Mouse (Mus musculus): ENCODE measurements around the gene 1810037I17Rik. TPM values are rescaled to one million over a fixed set of nuclear protein-coding genes. Genes with fewer than 3 reads are reported as not detected.
"Not testable (repeated sequence)": the region's sequence is repeated elsewhere in the genome, so short reads cannot be mapped to it uniquely, and the experiment has no call there.

1810037I17Rik gene
- polyA plus RNA-seq, 1 experiment from 2014 or later, result 113 TPM

DNA sequence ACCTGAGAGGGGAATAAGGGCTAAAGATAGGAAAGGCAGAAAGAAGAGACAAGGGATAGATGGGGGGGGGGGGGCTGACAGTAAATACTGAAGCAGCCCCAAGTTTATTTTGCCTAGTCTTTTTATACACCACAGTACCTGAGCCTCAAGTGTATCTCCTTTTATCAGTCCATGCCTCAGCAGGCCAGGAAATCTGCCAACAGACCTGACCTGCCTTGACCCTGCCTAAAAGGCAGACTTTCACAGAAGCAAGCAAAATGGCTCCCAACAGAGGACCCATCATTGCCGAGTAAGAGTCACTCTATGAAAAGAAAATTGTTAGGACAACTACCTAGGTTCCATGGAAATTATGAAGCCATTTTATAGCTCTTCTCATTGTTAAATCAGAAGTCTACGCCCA is 16.2 kb upstream of the 1810037I17Rik start:
- no peak overlapping the region for H3K27ac ChIP-seq (replicated peaks)
- 81% methylated on average over 2 of the region's 2 CpGs for WGBS

GRCm38 (mm10) chr3:122915493-122915892 is 8.5 kb upstream of the 1810037I17Rik start:
- whole genome bisulfite sequencing, result 73% methylated on average over 5 of the region's 5 CpGs
- H3K36me3 ChIP-seq, result no peaks in the 10 kb centered on the region
- H3K27me3 ChIP-seq (replicated peaks), result no peaks in the 10 kb centered on the region
- no peak overlapping the region for H3K9ac ChIP-seq
- no peak overlapping the region for H3K27ac ChIP-seq (replicated peaks)
- no peak for ATAC-seq (ENCODE audit: extremely low read depth, insufficient number of reproducible peaks, low FRiP score, low TSS enrichment)
- H3K4me3 ChIP-seq, result no peak overlapping the region
- no peak overlapping the region for H3K4me2 ChIP-seq
- peaks cover under 1% of the 10 kb centered on the region; the same call in 1 of the 2 replicates for H3K4me1 ChIP-seq
- no peaks in the 10 kb centered on the region for H3K9me3 ChIP-seq

More for the DNA sequence above, 16.2 kb upstream of the 1810037I17Rik start:
- no peaks in the 10 kb centered on the region for H3K4me1 ChIP-seq
- H3K9ac ChIP-seq, result no peak overlapping the region
- 0 out of 2 replicates have a peak, but pooled peaks cover 3% of the 10 kb centered on the region for H3K9me3 ChIP-seq
- no peaks in the 10 kb centered on the region for H3K27me3 ChIP-seq (replicated peaks)
- no peaks in the 10 kb centered on the region for H3K36me3 ChIP-seq
- ATAC-seq (ENCODE audit: extremely low read depth, insufficient number of reproducible peaks, low FRiP score, low TSS enrichment), result no peak
- no peak overlapping the region for H3K4me3 ChIP-seq
- H3K4me2 ChIP-seq, result no peak overlapping the region

DNA sequence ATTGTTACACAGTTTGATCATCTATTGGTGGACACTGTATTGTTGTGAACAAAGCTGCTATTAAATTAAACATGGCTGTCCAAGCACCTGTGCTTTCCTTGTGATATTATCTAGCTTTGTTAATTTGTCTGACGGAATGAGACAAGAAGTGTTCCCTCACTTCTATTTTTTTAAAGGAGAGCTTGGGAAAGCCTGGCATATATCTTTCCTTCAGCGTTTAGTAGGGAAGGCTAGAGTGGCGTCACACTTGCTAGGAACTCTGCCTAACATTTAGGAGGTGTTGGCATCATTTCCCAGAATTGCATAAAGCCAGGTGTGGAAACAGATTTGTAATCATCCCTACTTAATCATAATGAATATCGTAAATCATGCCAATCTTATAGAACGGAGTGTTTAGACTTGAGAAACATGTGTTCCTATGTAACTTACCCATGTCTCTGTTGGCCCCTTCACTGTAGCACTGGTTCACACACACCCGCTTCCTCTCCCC is 7.8 kb upstream of the 1810037I17Rik start:
- Histone ChIP-seq H3K9me3 (no peaks in the 10 kb centered on the region), H3K27me3 (replicated peaks) (no peaks in the 10 kb centered on the region), H3K4me1 (peaks cover 8% of the 10 kb centered on the region; the same call in 1 of the 2 replicates), H3K9ac (no peak overlapping the region), H3K4me3 (no peak overlapping the region), H3K27ac (replicated peaks) (no peak overlapping the region), H3K4me2 (no peak overlapping the region), H3K36me3 (no peaks in the 10 kb centered on the region)
- WGBS, result 74% methylated on average over 6 of the region's 6 CpGs
- ATAC-seq (ENCODE audit: extremely low read depth, insufficient number of reproducible peaks, low FRiP score, low TSS enrichment), result no peak

GRCm38 (mm10) chr3:122918672-122919071 is 5.3 kb upstream of the 1810037I17Rik start:
- no peaks in the 10 kb centered on the region for H3K36me3 ChIP-seq
- H3K4me2 ChIP-seq, result no peak overlapping the region
- H3K4me1 ChIP-seq, result peaks cover 26% of the 10 kb centered on the region
- no peak overlapping the region for H3K9ac ChIP-seq
- H3K27ac ChIP-seq (replicated peaks), result no peak overlapping the region
- no peak overlapping the region for H3K4me3 ChIP-seq
- ATAC-seq (ENCODE audit: extremely low read depth, insufficient number of reproducible peaks, low FRiP score, low TSS enrichment), result no peak
- WGBS, result 60% methylated on average over 2 of the region's 2 CpGs
- no peaks in the 10 kb centered on the region for H3K9me3 ChIP-seq
- no peaks in the 10 kb centered on the region for H3K27me3 ChIP-seq (replicated peaks)

GRCm38 (mm10) chr3:122919260-122919659 is 4.7 kb upstream of the 1810037I17Rik start, which contains the start of gene Gm10959:
TSS of gene Gm10959 (minus strand) at chr3:122919360.
- no peaks in the 10 kb centered on the region for H3K27me3 ChIP-seq (replicated peaks)
- H3K36me3 ChIP-seq, result no peaks in the 10 kb centered on the region
- H3K4me3 ChIP-seq, result no peak within 1 kb of the TSS
- H3K4me2 ChIP-seq, result no peak within 1 kb of the TSS
- no peak within 1 kb of the TSS for H3K27ac ChIP-seq (replicated peaks)
- H3K9me3 ChIP-seq, result no peaks in the 10 kb centered on the region
- no peak within 1 kb of the TSS for H3K9ac ChIP-seq
- no peak for ATAC-seq (ENCODE audit: extremely low read depth, insufficient number of reproducible peaks, low FRiP score, low TSS enrichment)
- 82% methylated on average over 8 of the region's 8 CpGs for WGBS
- peaks cover 26% of the 10 kb centered on the region for H3K4me1 ChIP-seq

GRCm38 (mm10) chr3:122920572-122921435 is 3.2 kb upstream of the 1810037I17Rik start:
- Histone ChIP-seq H3K27me3 (replicated peaks) (no peaks in the 10 kb centered on the region), H3K36me3 (no peaks in the 10 kb centered on the region), H3K4me1 (peaks cover 30% of the 10 kb centered on the region), H3K4me2 (no peak overlapping the region), H3K4me3 (no peak overlapping the region), H3K9ac (no peak overlapping the region), H3K9me3 (no peaks in the 10 kb centered on the region), H3K27ac (replicated peaks) (no peak overlapping the region; the same call in 1 of the 2 replicates)
- 50% methylated on average over 8 of the region's 8 CpGs for WGBS
- ATAC-seq (ENCODE audit: extremely low read depth, insufficient number of reproducible peaks, low FRiP score, low TSS enrichment), result no peak

GRCm38 (mm10) chr3:122921676-122922527 is 2.1 kb upstream of the 1810037I17Rik start:
- no peak overlapping the region for H3K4me3 ChIP-seq
- H3K27me3 ChIP-seq (replicated peaks), result no peaks in the 10 kb centered on the region
- H3K4me2 ChIP-seq, result no peak overlapping the region
- H3K27ac ChIP-seq (replicated peaks), result no peak overlapping the region
- 78% methylated on average over 8 of the region's 8 CpGs for WGBS
- H3K9ac ChIP-seq, result no peak overlapping the region
- no peak for ATAC-seq (ENCODE audit: extremely low read depth, insufficient number of reproducible peaks, low FRiP score, low TSS enrichment)
- H3K36me3 ChIP-seq, result peaks cover 4% of the 10 kb centered on the region; the same call in 1 of the 2 replicates
- H3K4me1 ChIP-seq, result peaks cover 41% of the 10 kb centered on the region
- no peaks in the 10 kb centered on the region for H3K9me3 ChIP-seq

DNA sequence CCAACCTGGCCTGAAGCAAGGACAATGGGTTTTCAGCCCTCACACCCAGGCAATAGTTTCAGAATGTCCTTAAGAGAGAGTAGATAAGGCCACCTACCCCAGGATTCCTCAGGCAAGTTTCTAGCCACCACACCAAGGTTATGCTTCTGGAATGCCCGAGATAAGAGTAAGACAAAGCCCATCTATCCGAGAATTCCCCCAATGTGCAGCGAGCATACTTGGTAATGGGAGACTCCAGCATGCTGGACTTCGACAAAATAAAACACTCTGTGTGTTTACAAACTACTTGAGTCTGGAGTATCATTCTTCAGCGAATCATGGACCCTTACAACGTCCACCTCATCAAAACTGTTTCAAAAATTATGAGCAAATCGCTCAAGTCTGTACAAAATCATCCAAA is 856 bp upstream of the 1810037I17Rik start:
- Histone ChIP-seq H3K9ac (peak overlapping the region; percentile 81; the same call in 1 of the 2 replicates), H3K27me3 (replicated peaks) (no peaks in the 10 kb centered on the region), H3K4me1 (peaks cover 41% of the 10 kb centered on the region), H3K4me2 (peak overlapping the region; percentile 84), H3K27ac (replicated peaks) (peak overlapping the region; percentile 90), H3K4me3 (peak overlapping the region; percentile 67), H3K9me3 (no peaks in the 10 kb centered on the region), H3K36me3 (peaks cover 11% of the 10 kb centered on the region)
- no peak for ATAC-seq (ENCODE audit: extremely low read depth, insufficient number of reproducible peaks, low FRiP score, low TSS enrichment)
- 37% methylated on average over 7 of the region's 7 CpGs for WGBS

GRCm38 (mm10) chr3:122929723-122930122 is 5.7 kb downstream of the 1810037I17Rik start:
- Histone ChIP-seq H3K4me1 (peaks cover 15% of the 10 kb centered on the region), H3K27me3 (replicated peaks) (no peaks in the 10 kb centered on the region), H3K4me3 (no peak overlapping the region), H3K9ac (no peak overlapping the region), H3K9me3 (no peaks in the 10 kb centered on the region), H3K27ac (replicated peaks) (no peak overlapping the region), H3K36me3 (peaks cover 33% of the 10 kb centered on the region), H3K4me2 (no peak overlapping the region)
- no peak for ATAC-seq (ENCODE audit: extremely low read depth, insufficient number of reproducible peaks, low FRiP score, low TSS enrichment)
- WGBS, result 84% methylated on average over 6 of the region's 6 CpGs

DNA sequence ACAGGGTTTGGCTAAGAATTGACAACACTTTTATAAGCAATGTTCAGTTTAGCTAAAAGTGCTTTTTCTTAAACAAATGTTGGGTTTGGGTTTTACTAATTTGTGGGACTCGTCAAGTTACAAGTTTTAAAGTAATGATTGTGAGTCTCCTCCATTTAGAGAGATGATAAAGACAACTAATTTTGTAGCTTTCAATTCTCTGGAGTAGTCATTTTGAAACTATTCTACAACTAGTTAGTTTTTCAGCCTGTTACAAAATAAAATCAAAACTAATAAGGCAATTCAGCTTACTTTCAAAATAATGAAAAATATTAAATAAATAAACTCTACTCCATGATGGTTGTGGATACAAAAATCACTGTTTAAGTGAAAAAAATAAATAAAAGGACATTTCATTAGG is 8.5 kb downstream of the 1810037I17Rik start:
- WGBS, result 87% methylated on average over 1 of the region's 1 CpGs
- Histone ChIP-seq H3K4me3 (no peak overlapping the region), H3K4me2 (no peak overlapping the region), H3K9me3 (no peaks in the 10 kb centered on the region), H3K27ac (replicated peaks) (no peak overlapping the region), H3K4me1 (no peaks in the 10 kb centered on the region), H3K27me3 (replicated peaks) (no peaks in the 10 kb centered on the region), H3K9ac (no peak overlapping the region), H3K36me3 (peaks cover 37% of the 10 kb centered on the region)
- ATAC-seq (ENCODE audit: extremely low read depth, insufficient number of reproducible peaks, low FRiP score, low TSS enrichment), result no peak

GRCm38 (mm10) chr3:122937176-122937575 is 13.2 kb downstream of the 1810037I17Rik start:
- H3K4me1 ChIP-seq; H3K4me3 ChIP-seq; H3K4me2 ChIP-seq; H3K27ac ChIP-seq (replicated peaks); H3K27me3 ChIP-seq (replicated peaks); ATAC-seq (ENCODE audit: extremely low read depth, insufficient number of reproducible peaks, low FRiP score, low TSS enrichment); H3K9me3 ChIP-seq; H3K9ac ChIP-seq: not testable (repeated sequence)
- 80% methylated on average over 13 of the region's 13 CpGs for WGBS
- peaks cover 23% of the 10 kb centered on the region for H3K36me3 ChIP-seq
